Mouse (Mus musculus) E14TG2a.4 (cell line): ENCODE measurements around the gene Batf2.

ENCODE experiments used
- CTCF ChIP-seq: conservative IDR thresholded peaks from 2 replicates; pipeline ENCODE4 v1.5.1; 2014; ENCODE audit warnings: low read length
- NANOG ChIP-seq: IDR thresholded peaks from 2 replicates; pipeline ENCODE4 v1.6.1; 2014; ENCODE audit warnings: borderline replicate concordance, low read length, mixed read lengths
- POU5F1 ChIP-seq: IDR thresholded peaks from 2 replicates; pipeline ENCODE4 v1.6.1; 2014; ENCODE audit warnings: low read length, borderline replicate concordance

DNA sequence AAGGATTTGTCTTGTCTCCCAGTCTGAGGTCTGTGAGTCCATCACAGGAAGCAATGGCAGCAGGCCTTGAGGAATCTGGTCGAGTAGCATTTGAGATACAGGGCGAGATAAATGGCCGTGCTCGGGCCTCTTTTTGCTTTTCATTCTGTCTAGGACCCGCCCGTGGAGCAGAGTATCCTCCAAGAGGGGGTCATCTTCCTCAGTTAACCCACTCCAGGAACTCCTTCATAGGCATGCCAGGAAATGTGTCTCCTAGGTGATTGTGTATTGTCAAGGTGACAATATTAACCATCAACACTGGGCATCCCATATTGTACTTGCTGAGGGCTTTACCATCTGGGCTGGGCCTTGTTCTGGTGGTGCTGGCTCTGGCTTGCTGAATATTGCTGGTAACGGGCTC is 46.7 kb upstream of the Batf2 start, which contains the start of gene AC131692.1:
- TF ChIP-seq CTCF (no peak), POU5F1 (no peak), NANOG (no peak)
